Mouse (Mus musculus) urinary bladder, postnatal 4 days (tissue): ENCODE results near the gene Slc13a3.

ENCODE experiments used
- DNase-seq, 2 experiments: peaks; one replicate each; pipeline ENCODE4 v3.0.0; 2021 to 2022; ENCODE audit warnings: low spot score in 2 of 2

Gene Slc13a3

GRCm38 (mm10) chr2:165475850-165476249 lies 2.8 kb upstream of the Slc13a3 start:
- DNase-seq = no peak

GRCm38 (mm10) chr2:165475412-165475811 lies 2.4 kb upstream of the Slc13a3 start:
- DNase-seq = no peak

GRCm38 (mm10) chr2:165471943-165472342 lies 1.1 kb downstream of the Slc13a3 start:
- DNase-seq = no peak

GRCm38 (mm10) chr2:165470167-165470566 lies 2.9 kb downstream of the Slc13a3 start:
- DNase-seq = no peak

- no peak for DNase-seq
Measured at GRCm38 (mm10) chr2:165467824-165468452, 5.1 kb downstream of the Slc13a3 start.

GRCm38 (mm10) chr2:165459663-165460062 lies 13.4 kb downstream of the Slc13a3 start:
- no peak for DNase-seq

GRCm38 (mm10) chr2:165458189-165458588 lies 14.8 kb downstream of the Slc13a3 start:
- no peak for DNase-seq

GRCm38 (mm10) chr2:165456710-165457109 lies 16.3 kb downstream of the Slc13a3 start:
- no peak for DNase-seq

- no peak for DNase-seq
Measured at GRCm38 (mm10) chr2:165452730-165453693, 20.0 kb downstream of the Slc13a3 start.

GRCm38 (mm10) chr2:165448475-165448874 lies 24.6 kb downstream of the Slc13a3 start:
- DNase-seq = no peak

GRCm38 (mm10) chr2:165444861-165445260 lies 28.2 kb downstream of the Slc13a3 start:
- no peak for DNase-seq

GRCm38 (mm10) chr2:165442981-165443380 lies 30.0 kb downstream of the Slc13a3 start:
- DNase-seq = no peak

- DNase-seq = no peak
Measured at GRCm38 (mm10) chr2:165441613-165442012, 31.4 kb downstream of the Slc13a3 start.

GRCm38 (mm10) chr2:165439613-165440012 lies 33.4 kb downstream of the Slc13a3 start:
- DNase-seq = no peak

- no peak for DNase-seq
Measured at GRCm38 (mm10) chr2:165438881-165439280, 34.1 kb downstream of the Slc13a3 start.

- no peak for DNase-seq
Measured at GRCm38 (mm10) chr2:165428694-165429093, 44.3 kb downstream of the Slc13a3 start.

- DNase-seq = no peak
Measured at GRCm38 (mm10) chr2:165420195-165420594, 52.8 kb downstream of the Slc13a3 start.

- no peak for DNase-seq
Measured at GRCm38 (mm10) chr2:165419670-165420111, 53.3 kb downstream of the Slc13a3 start.

GRCm38 (mm10) chr2:165418577-165418976 lies 54.5 kb downstream of the Slc13a3 start:
- DNase-seq = no peak

- DNase-seq = peak in 1 of 2 experiments; percentile 36
Measured at GRCm38 (mm10) chr2:165417291-165417690, 55.7 kb downstream of the Slc13a3 start.

GRCm38 (mm10) chr2:165415795-165416194 lies 57.2 kb downstream of the Slc13a3 start:
- no peak for DNase-seq

- no peak for DNase-seq
Measured at GRCm38 (mm10) chr2:165415141-165415721, 57.8 kb downstream of the Slc13a3 start.
